Mouse (Mus musculus): ENCODE results near the gene Prm2.

DNA sequence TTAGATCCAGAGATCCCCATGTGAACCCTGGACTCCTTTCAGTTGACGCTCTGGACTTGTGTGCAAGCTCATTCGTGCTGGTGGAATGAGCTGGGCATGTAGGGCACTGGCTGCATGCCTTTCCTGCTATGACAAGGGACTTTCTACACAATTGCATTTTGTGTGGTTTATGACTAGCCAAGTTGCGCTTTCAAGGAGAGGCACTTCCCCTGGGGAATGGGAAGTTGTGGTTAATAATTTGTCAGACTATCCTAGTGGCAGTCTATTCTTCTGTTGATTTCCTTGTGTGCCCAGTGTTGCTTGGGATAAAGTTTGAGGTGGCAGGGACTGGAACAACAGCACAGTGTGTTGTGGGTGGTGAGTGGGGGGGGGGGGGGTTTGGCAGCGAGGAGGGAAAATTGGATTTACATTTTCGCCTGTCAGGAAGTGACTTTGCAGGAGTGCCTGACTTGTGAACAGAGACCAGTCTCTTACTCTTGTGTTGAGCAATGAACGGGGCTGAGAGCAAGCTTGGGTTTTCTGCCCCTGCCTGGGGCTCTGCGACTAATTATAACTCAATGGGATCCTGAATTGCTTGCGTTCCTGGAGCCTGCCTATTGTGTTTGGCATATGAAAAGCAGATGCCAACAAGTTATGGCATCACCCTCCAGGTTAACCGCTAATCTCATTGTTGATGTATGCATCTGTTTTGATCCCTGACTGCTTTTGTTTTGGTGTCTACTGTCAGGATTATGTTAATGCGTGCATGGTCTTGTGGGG lies 42.7 kb upstream of the Prm2 start:
- TF ChIP-seq E2F4 (IDR thresholded peaks at IDR 0.05; ENCODE audit: insufficient read depth) = no peak
- TF ChIP-seq MYOD1 (IDR thresholded peaks at IDR 0.05; ENCODE audit: control insufficient read depth in 1 of 3, insufficient read length in 2 of 3, low read depth in 2 of 3) = no peak
- TF ChIP-seq CEBPB (IDR thresholded peaks at IDR 0.05; ENCODE audit: insufficient read depth, poor library complexity, severe bottlenecking) = no peak
- no peak for TF ChIP-seq POLR2A (IDR thresholded peaks at IDR 0.05; ENCODE audit: insufficient read length, low read depth)
- no peak for TF ChIP-seq MAX (IDR thresholded peaks at IDR 0.05; ENCODE audit: low read depth)
- no peak for TF ChIP-seq TCF12 (IDR thresholded peaks at IDR 0.05; ENCODE audit: insufficient read depth, poor library complexity, severe bottlenecking)
- TF ChIP-seq USF1 (IDR thresholded peaks at IDR 0.05; ENCODE audit: low read depth) = no peak
- TF ChIP-seq TCF3 (IDR thresholded peaks at IDR 0.05; ENCODE audit: insufficient read length, low read depth) = no peak
- TF ChIP-seq POLR2AphosphoS2 (IDR thresholded peaks at IDR 0.05; ENCODE audit: insufficient read length, low read depth) = no peak
- no peak for TF ChIP-seq SRF (IDR thresholded peaks at IDR 0.05; ENCODE audit: control insufficient read depth, insufficient read length, low read depth)
- no peak for TF ChIP-seq MYOG (IDR thresholded peaks at IDR 0.05; ENCODE audit: control insufficient read depth in 1 of 3, insufficient read depth in 1 of 3, insufficient read length in 2 of 3, low read depth in 2 of 3)
- no peak for TF ChIP-seq REST (IDR thresholded peaks at IDR 0.05; ENCODE audit: insufficient read depth, insufficient read length)
